Mouse (Mus musculus): ENCODE results near the gene Snrpa. TPM values are rescaled to one million over a fixed set of nuclear protein-coding genes. Genes with fewer than 3 reads are reported as not detected.
"Not testable (repeated sequence)": the region's sequence is repeated elsewhere in the genome, so short reads cannot be mapped to it uniquely, and the experiment has no call there.

Gene Snrpa
- 10 to 100 TPM; 83.8 to 84.1 TPM for total RNA-seq (2021)
- long read RNA-seq, experiment 1, transcript Snrpa-206 (6 exons, 1,288 nt), result minor isoform, 13 of 83 reads
- long read RNA-seq, experiment 1, transcript Snrpa-202 (7 exons, 1,336 nt), result minor isoform, 26 of 83 reads
- long read RNA-seq, experiment 1, transcript Snrpa-201 (7 exons, 1,365 nt), result major isoform, 37 of 83 reads
- long read RNA-seq, experiment 1, partial matches to known transcripts, result 4 of 83 reads
- long read RNA-seq, experiment 1, other reads (novel, unspliced or antisense), result 2 of 83 reads
- long read RNA-seq, experiment 2, transcript Snrpa-202 (7 exons, 1,336 nt), result minor isoform, 35 of 135 reads
- long read RNA-seq, experiment 2, transcript Snrpa-206 (6 exons, 1,288 nt), result minor isoform, 33 of 135 reads
- long read RNA-seq, experiment 2, transcript Snrpa-201 (7 exons, 1,365 nt), result major isoform, 57 of 135 reads
- long read RNA-seq, experiment 2, partial matches to known transcripts, result 8 of 135 reads
- long read RNA-seq, experiment 2, other reads (novel, unspliced or antisense), result 1 of 135 reads

- peak; percentile 95 to 99 for DNase-seq (ENCODE audit: low spot score in 2 of 2)
Measured at GRCm38 (mm10) chr7:27195681-27196611, at the start of gene Snrpa, which contains the start of gene BC024978. Gene Snrpa (minus strand): TSS chr7:27196271. Gene BC024978 (plus strand): TSS chr7:27195781.

GRCm38 (mm10) chr7:27244088-27244487, 48.0 kb upstream of the Snrpa start:
- not testable (repeated sequence) for DNase-seq (ENCODE audit: low spot score in 2 of 2)

- no peak for DNase-seq (ENCODE audit: low spot score in 2 of 2)
Measured at GRCm38 (mm10) chr7:27243211-27243610, 47.1 kb upstream of the Snrpa start.

GRCm38 (mm10) chr7:27238568-27238967, 42.5 kb upstream of the Snrpa start:
- DNase-seq (ENCODE audit: low spot score in 2 of 2), result no peak

- no peak for DNase-seq (ENCODE audit: low spot score in 2 of 2)
Measured at GRCm38 (mm10) chr7:27237527-27237926, 41.5 kb upstream of the Snrpa start.

- no peak for DNase-seq (ENCODE audit: low spot score in 2 of 2)
Measured at GRCm38 (mm10) chr7:27235726-27236125, 39.7 kb upstream of the Snrpa start.

- no peak for DNase-seq (ENCODE audit: low spot score in 2 of 2)
Measured at GRCm38 (mm10) chr7:27233300-27233699, 37.2 kb upstream of the Snrpa start.

GRCm38 (mm10) chr7:27232781-27233281, 36.8 kb upstream of the Snrpa start, which contains the start of gene Coq8b:
Gene Coq8b (plus strand): TSS chr7:27233023.
- peak; percentile 90 to 95 for DNase-seq (ENCODE audit: low spot score in 2 of 2)

GRCm38 (mm10) chr7:27231693-27232331, 35.7 kb upstream of the Snrpa start:
- peak; percentile 63 to 77 for DNase-seq (ENCODE audit: low spot score in 2 of 2)

GRCm38 (mm10) chr7:27230781-27231180, 34.7 kb upstream of the Snrpa start:
- DNase-seq (ENCODE audit: low spot score in 2 of 2), result no peak

- DNase-seq (ENCODE audit: low spot score in 2 of 2), result no peak
Measured at GRCm38 (mm10) chr7:27228865-27229264, 32.8 kb upstream of the Snrpa start.

GRCm38 (mm10) chr7:27228281-27228821, 32.3 kb upstream of the Snrpa start, which contains the start of gene Itpkc:
Gene Itpkc (minus strand): TSS chr7:27228661.
- peak; percentile 90 to 94 for DNase-seq (ENCODE audit: low spot score in 2 of 2)

GRCm38 (mm10) chr7:27227676-27228075, 31.6 kb upstream of the Snrpa start:
- no peak for DNase-seq (ENCODE audit: low spot score in 2 of 2)

GRCm38 (mm10) chr7:27227276-27227675, 31.2 kb upstream of the Snrpa start:
- no peak for DNase-seq (ENCODE audit: low spot score in 2 of 2)

GRCm38 (mm10) chr7:27224877-27225575, 29.0 kb upstream of the Snrpa start:
- DNase-seq (ENCODE audit: low spot score in 2 of 2), result no peak

GRCm38 (mm10) chr7:27222538-27222937, 26.5 kb upstream of the Snrpa start:
- no peak for DNase-seq (ENCODE audit: low spot score in 2 of 2)

- no peak for DNase-seq (ENCODE audit: low spot score in 2 of 2)
Measured at GRCm38 (mm10) chr7:27221939-27222338, 25.9 kb upstream of the Snrpa start.

GRCm38 (mm10) chr7:27219937-27220336, 23.9 kb upstream of the Snrpa start:
- no peak for DNase-seq (ENCODE audit: low spot score in 2 of 2)

GRCm38 (mm10) chr7:27218586-27218985, 22.5 kb upstream of the Snrpa start:
- DNase-seq (ENCODE audit: low spot score in 2 of 2), result no peak

GRCm38 (mm10) chr7:27212626-27213025, 16.6 kb upstream of the Snrpa start:
- no peak for DNase-seq (ENCODE audit: low spot score in 2 of 2)
